Mouse (Mus musculus): ENCODE results near the gene Zfp326. TPM values are rescaled to one million over a fixed set of nuclear protein-coding genes. Genes with fewer than 3 reads are reported as not detected.

Zfp326 gene
- 43.4 and 45.8 TPM in 2 replicates for polyA plus RNA-seq (2014; fragmentation: Nextera tagmentation; extraction: Ambion mirVana)

GRCm38 (mm10) chr5:105876068-105876924, at the start of gene Zfp326:
TSS of gene Zfp326 (plus strand) at chr5:105876565.
- no peaks in the 10 kb centered on the region for H3K27me3 ChIP-seq (ENCODE audit: insufficient read depth, low read length)
- DNase-seq (peak; percentile 92), ATAC-seq (ENCODE audit: insufficient read depth) (peak; percentile 95)
- peaks cover 15% of the 10 kb centered on the region for H3K36me3 ChIP-seq (ENCODE audit: insufficient read depth)
- under 1% methylated on average over 82 of the region's 83 CpGs for WGBS
- no peaks in the 10 kb centered on the region for H3K9me3 ChIP-seq (ENCODE audit: low read depth, low read length)
- peak within 1 kb of the TSS; percentile 97 for H3K4me3 ChIP-seq (ENCODE audit: low read depth, low read length)
- peak within 1 kb of the TSS; percentile 88 for H3K27ac ChIP-seq (ENCODE audit: low read depth)
- H3K4me1 ChIP-seq (ENCODE audit: insufficient read depth), result peaks cover 6% of the 10 kb centered on the region; the same call in 1 of the 2 replicates
- TF ChIP-seq CTCF (IDR thresholded peaks at IDR 0.05; ENCODE audit: low read depth), result no peak
- H3K4me2 ChIP-seq, result peak within 1 kb of the TSS; percentile 82
- H3K9ac ChIP-seq, result peak within 1 kb of the TSS; percentile 100

GRCm38 (mm10) chr5:105826916-105827510, 49.4 kb upstream of the Zfp326 start:
- H3K9ac ChIP-seq, result no peak overlapping the region
- 0 out of 2 replicates have a peak, but pooled peaks cover 3% of the 10 kb centered on the region for H3K4me1 ChIP-seq (ENCODE audit: insufficient read depth)
- no peak overlapping the region for H3K4me3 ChIP-seq (ENCODE audit: low read depth, low read length)
- no peaks in the 10 kb centered on the region for H3K27me3 ChIP-seq (ENCODE audit: insufficient read depth, low read length)
- no peaks in the 10 kb centered on the region for H3K36me3 ChIP-seq (ENCODE audit: insufficient read depth)
- H3K27ac ChIP-seq (ENCODE audit: low read depth), result no peak overlapping the region
- no peaks in the 10 kb centered on the region for H3K9me3 ChIP-seq (ENCODE audit: low read depth, low read length)
- H3K4me2 ChIP-seq, result no peak overlapping the region
- ATAC-seq (ENCODE audit: insufficient read depth), result 0 out of 2 replicates have a peak, but pooled peaks have one; percentile 38
- WGBS, result 60% methylated on average over 5 of the region's 5 CpGs
- no peak for DNase-seq
- TF ChIP-seq CTCF (IDR thresholded peaks at IDR 0.05; ENCODE audit: low read depth), result no peak

- no peak for ATAC-seq (ENCODE audit: insufficient read depth)
- Histone ChIP-seq H3K27me3 (ENCODE audit: insufficient read depth, low read length) (no peaks in the 10 kb centered on the region), H3K9ac (no peak overlapping the region), H3K9me3 (ENCODE audit: low read depth, low read length) (no peaks in the 10 kb centered on the region), H3K4me1 (ENCODE audit: insufficient read depth) (0 out of 2 replicates have a peak, but pooled peaks cover 3% of the 10 kb centered on the region), H3K36me3 (ENCODE audit: insufficient read depth) (no peaks in the 10 kb centered on the region), H3K27ac (ENCODE audit: low read depth) (no peak overlapping the region), H3K4me2 (no peak overlapping the region), H3K4me3 (ENCODE audit: low read depth, low read length) (no peak overlapping the region)
- no peak for DNase-seq
- 90% methylated on average over 3 of the region's 3 CpGs for WGBS
- TF ChIP-seq CTCF (IDR thresholded peaks at IDR 0.05; ENCODE audit: low read depth), result no peak
Measured at GRCm38 (mm10) chr5:105828050-105828449, 48.3 kb upstream of the Zfp326 start.

- WGBS, result 17% methylated on average over 7 of the region's 7 CpGs
- DNase-seq, result peak; percentile 36
- no peaks in the 10 kb centered on the region for H3K27me3 ChIP-seq (ENCODE audit: insufficient read depth, low read length)
- TF ChIP-seq CTCF (IDR thresholded peaks at IDR 0.05; ENCODE audit: low read depth), result no peak
- H3K27ac ChIP-seq (ENCODE audit: low read depth), result peak overlapping the region; percentile 25; the same call in 1 of the 2 replicates
- 0 out of 2 replicates have a peak, but pooled peaks cover 3% of the 10 kb centered on the region for H3K4me1 ChIP-seq (ENCODE audit: insufficient read depth)
- H3K36me3 ChIP-seq (ENCODE audit: insufficient read depth), result no peaks in the 10 kb centered on the region
- no peak overlapping the region for H3K4me2 ChIP-seq
- H3K9me3 ChIP-seq (ENCODE audit: low read depth, low read length), result no peaks in the 10 kb centered on the region
- no peak overlapping the region for H3K9ac ChIP-seq
- no peak for ATAC-seq (ENCODE audit: insufficient read depth)
- H3K4me3 ChIP-seq (ENCODE audit: low read depth, low read length), result no peak overlapping the region
Measured at GRCm38 (mm10) chr5:105829008-105829586, 47.3 kb upstream of the Zfp326 start.

- no peak for DNase-seq
- H3K4me1 ChIP-seq (ENCODE audit: insufficient read depth), result 0 out of 2 replicates have a peak, but pooled peaks cover 5% of the 10 kb centered on the region
- H3K36me3 ChIP-seq (ENCODE audit: insufficient read depth), result no peaks in the 10 kb centered on the region
- H3K4me2 ChIP-seq, result no peak overlapping the region
- H3K4me3 ChIP-seq (ENCODE audit: low read depth, low read length), result no peak overlapping the region
- ATAC-seq (ENCODE audit: insufficient read depth), result no peak
- 60% methylated on average over 7 of the region's 7 CpGs for WGBS
- no peaks in the 10 kb centered on the region for H3K27me3 ChIP-seq (ENCODE audit: insufficient read depth, low read length)
- H3K27ac ChIP-seq (ENCODE audit: low read depth), result no peak overlapping the region
- H3K9me3 ChIP-seq (ENCODE audit: low read depth, low read length), result no peaks in the 10 kb centered on the region
- TF ChIP-seq CTCF (IDR thresholded peaks at IDR 0.05; ENCODE audit: low read depth), result no peak
- H3K9ac ChIP-seq, result no peak overlapping the region
Measured at GRCm38 (mm10) chr5:105832140-105832539, 44.2 kb upstream of the Zfp326 start.

- DNase-seq, result no peak
- 0 out of 2 replicates have a peak, but pooled peaks cover 5% of the 10 kb centered on the region for H3K4me1 ChIP-seq (ENCODE audit: insufficient read depth)
- WGBS, result 59% methylated on average over 3 of the region's 3 CpGs
- no peak overlapping the region for H3K9ac ChIP-seq
- no peak overlapping the region for H3K4me2 ChIP-seq
- no peak for TF ChIP-seq CTCF (IDR thresholded peaks at IDR 0.05; ENCODE audit: low read depth)
- H3K36me3 ChIP-seq (ENCODE audit: insufficient read depth), result no peaks in the 10 kb centered on the region
- H3K4me3 ChIP-seq (ENCODE audit: low read depth, low read length), result no peak overlapping the region
- no peaks in the 10 kb centered on the region for H3K27me3 ChIP-seq (ENCODE audit: insufficient read depth, low read length)
- no peak for ATAC-seq (ENCODE audit: insufficient read depth)
- no peak overlapping the region for H3K27ac ChIP-seq (ENCODE audit: low read depth)
- H3K9me3 ChIP-seq (ENCODE audit: low read depth, low read length), result no peaks in the 10 kb centered on the region
Measured at GRCm38 (mm10) chr5:105833923-105834322, 42.4 kb upstream of the Zfp326 start.

Measured in lung, embryonic 14.5 days (tissue).